Mouse (Mus musculus) retina, adult 2 months (tissue): ENCODE measurements around the gene Ndufb7.
A peak's percentile ranks its signal among the peaks of the same experiment; 100 is the strongest.

ENCODE experiments used
- DNase-seq: peaks from one replicate; pipeline ENCODE4 v3.0.0-alpha.2; 2012; ENCODE audit warnings: low read depth, low spot score

The Ndufb7 gene

DNA sequence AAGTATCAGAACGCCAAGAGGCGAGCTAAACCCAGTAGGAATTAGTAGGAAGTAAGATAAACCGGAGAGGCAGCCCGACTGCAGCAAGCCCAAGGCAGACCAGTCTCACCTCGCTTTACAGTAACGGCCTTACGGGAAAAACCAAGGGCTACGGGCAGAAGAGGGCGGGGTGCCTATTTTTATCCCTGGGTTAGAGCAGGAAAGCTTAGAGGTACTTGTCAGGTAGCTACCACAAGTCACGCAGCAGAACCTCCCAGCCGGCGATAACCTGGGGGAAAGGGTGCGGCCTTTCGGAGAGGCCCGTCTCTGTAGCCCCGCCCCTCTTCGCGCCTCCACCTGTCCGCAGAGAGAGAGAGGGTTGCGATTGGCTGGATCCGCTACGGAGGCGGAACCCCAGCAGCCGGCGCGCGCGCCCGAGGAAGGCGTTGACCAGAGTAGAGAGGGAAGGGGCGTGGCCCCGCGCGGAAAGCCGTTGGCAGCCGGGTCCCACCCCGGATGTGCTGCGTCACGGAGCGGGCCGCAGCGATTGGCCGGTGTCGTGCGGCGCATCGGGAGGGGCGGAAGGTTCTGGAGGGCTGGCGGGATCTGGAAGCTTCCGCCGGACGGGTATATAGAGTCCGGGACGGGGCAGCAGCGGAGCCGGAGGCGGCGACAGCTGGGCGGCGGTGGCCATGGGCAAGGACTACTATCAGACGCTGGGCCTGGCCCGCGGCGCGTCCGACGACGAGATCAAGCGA lies 41.4 kb downstream of the Ndufb7 start, which contains the start of the genes Tecr and Dnajb1:
TSS of gene Tecr (minus strand) at position 311 of the 737 bp plus-strand sequence.
TSS of gene Dnajb1 (plus strand) at position 533 of the 737 bp plus-strand sequence.
- peak; percentile 97 for DNase-seq

DNA sequence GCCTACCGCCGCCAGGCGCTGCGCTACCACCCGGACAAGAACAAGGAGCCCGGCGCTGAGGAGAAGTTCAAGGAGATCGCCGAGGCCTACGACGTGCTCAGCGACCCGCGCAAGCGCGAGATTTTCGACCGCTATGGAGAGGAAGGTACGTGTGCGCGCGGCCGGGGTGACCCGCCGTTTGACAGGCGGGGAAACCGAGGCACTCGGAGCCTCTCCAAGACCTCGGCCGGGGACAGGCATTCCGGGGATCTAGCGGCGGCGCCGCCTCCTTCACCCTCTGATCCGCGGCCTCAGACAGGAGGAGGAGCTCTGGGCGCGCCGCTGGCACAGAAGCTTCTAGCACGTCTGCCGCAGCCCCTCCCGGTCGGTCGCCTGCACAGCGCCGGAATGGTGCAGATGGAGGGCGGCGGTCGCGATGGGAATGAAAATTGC lies 41.9 kb downstream of the Ndufb7 start:
- DNase-seq: peak; percentile 50

- DNase-seq: no peak
Observed at GRCm38 (mm10) chr8:83609086-83609485, 42.6 kb downstream of the Ndufb7 start.

DNA sequence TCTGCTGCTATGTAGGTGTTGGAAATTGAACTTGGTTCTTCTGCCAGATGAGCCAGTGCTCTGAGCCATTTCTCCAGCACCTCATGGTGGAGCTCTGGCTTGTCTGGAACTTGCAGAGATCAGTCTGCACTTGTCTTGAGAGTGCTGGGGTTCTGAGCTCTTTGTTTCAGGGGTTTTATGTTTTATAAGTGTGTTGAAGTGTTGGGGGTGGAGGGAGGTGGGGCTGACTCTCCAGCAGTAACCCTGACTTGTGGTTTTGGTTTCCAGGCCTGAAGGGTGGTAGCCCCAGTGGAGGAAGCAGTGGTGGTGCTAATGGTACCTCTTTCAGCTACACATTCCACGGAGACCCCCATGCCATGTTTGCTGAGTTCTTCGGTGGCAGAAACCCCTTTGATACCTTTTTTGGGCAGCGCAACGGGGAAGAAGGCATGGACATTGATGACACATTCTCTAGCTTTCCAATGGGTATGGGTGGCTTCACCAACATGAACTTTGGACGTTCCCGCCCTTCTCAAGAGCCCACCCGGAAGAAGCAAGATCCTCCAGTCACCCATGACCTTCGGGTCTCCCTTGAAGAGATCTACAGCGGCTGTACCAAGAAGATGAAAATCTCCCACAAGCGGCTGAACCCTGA lies 43.2 kb downstream of the Ndufb7 start:
- DNase-seq: no peak

DNA sequence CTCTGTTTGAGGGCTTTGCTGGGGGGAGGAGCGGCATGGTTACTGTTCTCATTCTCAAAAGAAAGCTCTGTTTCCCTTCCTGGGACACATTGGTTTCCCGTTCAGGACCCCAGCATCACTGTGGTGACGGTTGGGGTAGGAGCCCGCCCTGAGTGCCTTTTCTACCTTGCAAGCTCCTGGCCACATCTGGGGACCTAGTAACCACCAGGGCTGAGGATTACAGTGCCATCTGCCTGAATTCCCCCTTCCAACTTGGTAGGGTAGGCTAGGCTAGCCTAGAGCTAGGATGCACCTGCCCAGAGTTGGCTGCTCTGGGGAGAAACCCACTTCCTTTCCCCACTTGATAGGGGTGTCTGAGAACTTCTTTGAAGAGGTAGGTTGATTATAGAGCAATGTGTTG lies 45.5 kb downstream of the Ndufb7 start:
- no peak for DNase-seq

DNA sequence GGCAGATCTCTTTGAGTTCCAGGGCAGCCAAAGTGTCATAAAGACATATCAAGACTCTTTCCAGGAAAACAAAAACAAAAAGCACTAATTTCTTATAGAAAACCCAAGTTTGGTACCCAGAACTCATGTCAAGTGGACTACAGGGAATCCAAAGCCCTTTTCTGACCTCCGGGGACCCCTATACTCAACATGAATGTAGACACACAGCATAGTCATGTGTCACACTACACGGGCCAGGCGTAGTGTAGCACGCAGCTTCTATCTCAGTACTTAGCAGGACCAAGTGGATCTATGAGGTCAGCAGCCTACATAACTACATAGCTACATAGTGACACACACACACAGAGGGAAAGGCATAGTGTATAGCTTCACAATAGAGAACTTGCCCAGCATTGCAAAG lies 47.2 kb downstream of the Ndufb7 start:
- DNase-seq: no peak

GRCm38 (mm10) chr8:83616625-83617024 lies 50.2 kb downstream of the Ndufb7 start:
- DNase-seq: no peak

DNA sequence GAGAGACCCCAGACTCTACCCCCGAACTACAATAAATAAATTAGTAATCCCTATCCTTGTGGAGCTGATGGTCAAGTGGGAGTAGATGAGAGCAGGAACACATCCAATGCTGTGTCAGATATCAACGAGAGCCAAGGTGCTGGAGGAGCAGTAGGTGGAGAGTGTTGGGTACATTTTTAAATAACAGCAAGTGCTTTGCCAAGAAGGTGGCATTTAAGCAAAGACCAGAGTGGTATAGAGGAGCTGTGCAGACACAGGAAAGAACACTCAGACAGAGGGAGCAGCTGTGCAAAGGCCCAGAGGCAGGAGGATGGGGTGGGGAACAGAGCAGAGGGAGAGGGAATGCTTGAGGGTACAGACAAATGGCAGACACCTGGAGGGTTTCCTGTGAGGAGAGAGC lies 50.6 kb downstream of the Ndufb7 start:
- DNase-seq: no peak

DNA sequence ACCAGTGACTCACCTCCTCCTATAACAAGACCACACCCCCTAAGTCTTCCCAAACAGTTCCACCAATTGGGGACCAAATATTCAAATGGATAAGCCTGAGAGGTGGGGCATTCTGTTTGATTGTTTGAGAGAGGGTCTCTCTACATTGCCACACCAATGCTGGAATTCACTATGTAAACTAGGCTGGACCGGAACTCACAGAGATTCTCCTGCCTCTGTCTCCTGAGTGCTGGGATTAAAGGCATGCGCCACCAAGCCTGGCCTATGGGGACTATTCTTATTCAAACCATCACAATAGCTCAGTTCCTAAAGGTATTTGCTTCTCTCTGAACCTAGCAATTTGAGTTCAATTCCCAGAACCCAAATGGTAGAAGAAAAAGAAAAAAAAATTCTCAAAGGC lies 52.1 kb downstream of the Ndufb7 start:
- no peak for DNase-seq

DNA sequence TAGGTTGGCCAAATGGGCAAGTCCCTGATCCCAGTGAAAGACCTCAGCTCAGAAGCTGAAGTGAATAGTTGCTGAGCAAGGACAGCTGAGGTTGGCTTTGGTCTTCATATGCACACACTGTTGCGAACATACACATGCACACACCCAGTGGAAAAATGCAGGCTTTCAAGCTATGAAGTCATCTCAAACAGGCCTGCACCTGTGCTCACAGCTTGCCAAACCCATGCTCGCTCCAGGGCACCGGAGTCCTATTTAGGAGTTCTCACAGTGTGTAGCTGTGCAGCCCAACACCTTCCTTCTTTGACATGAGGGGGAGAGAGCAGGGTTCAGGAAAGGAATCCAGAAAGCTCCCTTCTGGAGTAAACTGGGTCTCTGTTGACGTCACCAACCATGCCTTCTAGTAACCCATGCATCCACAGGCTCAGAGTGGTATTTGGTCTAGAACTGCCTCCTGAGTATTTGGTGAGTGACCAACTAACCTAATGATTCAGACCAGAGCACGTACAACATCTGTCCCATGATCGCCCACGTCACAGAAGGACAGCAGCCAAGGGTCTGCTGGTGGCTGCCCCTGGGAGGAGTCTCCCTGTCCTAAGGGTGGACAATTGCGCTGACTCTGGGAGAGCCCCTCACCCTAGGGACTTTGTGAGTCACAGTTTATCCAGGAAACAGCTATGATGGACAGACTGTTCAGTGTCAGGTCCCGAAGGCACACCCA lies 53.3 kb downstream of the Ndufb7 start:
- DNase-seq: no peak
